Mouse (Mus musculus) ovary, postnatal 14 days (tissue): ENCODE measurements at regions not wholly inside any gene's neighbourhood (a gene's known extent, or its start where the extent isn't known, plus 50 kb on each side); places are given as distances from the start of the nearest gene placed in this dataset.
A peak's percentile ranks its signal among the peaks of the same experiment; 100 is the strongest.

Experiments
- DNase-seq: peaks from one replicate; pipeline ENCODE4 v3.0.0; 2022; ENCODE audit warnings: low spot score

DNA sequence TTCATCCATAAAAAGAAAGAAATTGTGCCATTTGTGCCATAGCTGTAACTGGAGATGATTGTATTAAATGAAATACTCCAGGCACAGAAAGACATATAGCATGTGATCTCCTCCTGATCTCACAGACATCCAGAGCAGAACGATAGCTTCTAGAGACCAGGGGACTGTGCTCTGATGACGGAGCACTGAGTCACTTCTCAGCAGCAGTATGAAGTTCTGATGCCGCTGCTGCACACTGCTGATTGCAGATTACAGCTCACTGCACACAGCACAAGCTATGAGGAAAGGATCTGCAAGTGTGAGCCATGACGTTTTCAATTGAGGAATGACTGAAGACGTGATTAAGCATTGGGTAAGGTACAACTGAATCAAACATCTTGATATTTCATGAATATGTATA lies 190.6 kb upstream of the Adamts9 start:
- no peak for DNase-seq

DNA sequence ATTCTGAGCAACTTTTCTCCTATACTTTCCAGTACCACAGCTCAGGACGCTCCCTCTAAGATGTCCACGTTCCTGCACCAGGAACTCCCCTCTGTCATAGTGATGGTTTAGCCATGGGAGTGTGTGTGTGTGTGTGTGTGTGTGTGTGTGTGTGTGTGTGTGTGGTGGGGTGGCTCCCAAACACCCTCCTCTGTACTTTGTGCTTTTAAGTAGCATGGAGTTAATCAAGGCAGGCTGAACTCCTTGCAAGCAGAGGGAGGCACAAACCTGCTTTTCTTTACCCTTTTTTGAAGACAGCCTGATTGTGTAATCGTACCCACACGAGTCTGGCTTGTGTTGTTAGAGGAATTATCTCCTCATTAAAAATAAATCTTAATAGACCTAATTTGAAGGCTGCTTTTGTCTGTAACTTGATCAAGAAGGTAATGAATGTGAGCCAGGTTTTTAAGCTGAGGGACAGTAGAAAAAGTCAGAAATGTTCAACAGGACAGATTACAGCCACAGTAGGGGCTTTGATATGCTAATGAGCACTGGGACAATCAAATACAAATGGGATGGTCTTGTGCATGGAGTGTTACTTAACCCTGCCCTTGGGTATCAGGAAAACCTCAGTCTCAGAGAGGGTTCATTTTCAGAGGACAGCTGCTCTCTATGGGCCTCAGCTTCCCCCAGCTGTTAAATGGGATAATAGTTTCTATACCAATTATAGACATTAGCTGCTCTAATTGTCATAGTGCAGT lies 187.8 kb upstream of the Adamts9 start:
- no peak for DNase-seq

DNA sequence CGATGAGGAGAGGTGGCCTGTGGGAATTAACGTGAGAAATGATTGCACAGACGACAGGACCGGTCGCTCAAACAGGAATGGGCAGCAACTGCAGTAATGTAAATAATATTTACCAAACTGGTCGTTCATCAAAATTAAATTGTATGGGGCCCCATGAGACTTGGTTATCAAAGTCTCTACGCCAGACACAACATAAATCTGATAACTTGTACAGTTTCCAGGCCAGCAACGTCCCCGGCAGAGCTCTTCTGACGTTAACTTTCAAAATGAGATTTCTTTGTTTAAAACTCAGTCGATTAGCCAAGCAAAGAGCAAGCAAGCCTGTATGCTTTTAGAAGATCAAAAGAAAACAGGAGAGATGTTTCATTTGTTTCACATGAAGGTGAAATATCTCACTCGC lies 176.2 kb upstream of the Adamts9 start:
- DNase-seq = no peak

DNA sequence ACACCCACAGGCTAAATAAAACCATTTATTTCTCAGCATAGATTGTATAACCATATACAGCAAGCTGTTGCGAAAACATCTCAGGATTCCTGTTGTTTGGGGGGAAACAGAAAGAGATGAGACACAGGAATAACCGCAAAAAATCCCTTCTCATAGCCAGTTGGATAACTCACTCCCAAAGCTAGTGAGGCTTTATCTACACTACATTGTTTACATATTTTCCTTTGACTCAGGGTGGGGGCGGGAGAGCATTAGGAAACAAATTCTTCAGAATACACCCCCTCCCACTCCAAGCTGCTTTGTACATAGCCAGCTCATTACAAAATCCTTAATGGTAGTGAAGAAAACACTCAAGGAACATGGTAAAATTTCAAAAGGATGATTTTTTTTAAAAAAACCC lies 170.1 kb upstream of the Adamts9 start:
- no peak for DNase-seq

DNA sequence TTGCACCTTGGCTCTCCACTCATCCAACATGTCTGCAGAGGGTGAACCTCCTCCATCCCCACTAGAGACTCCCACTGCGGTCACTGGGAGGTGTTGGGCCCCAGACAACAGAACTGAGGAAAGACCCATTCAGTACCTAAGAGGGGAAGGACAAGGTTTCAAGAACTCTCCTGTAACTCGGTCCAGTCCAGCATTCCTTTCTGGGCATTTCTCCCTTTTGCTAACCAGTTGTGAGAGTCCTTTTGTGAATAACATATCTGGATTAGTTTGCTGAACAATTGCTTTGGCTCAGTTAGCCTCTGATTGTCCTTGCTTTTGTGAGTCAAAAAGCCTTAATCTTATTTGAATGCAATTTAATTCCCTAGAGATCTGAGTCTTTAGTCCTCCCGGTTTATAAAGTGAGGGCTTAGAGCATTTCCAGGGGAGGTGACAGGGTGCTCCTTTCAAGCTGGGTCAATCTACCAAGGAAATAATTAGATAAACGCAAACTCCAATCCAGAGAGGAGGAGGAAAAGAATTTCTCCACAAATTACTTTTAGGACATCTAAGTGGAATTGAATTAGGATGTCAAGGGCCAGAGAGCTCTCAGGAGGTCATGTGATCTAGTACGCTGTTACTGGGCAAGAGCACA lies 151.6 kb upstream of the Adamts9 start:
- DNase-seq = no peak

DNA sequence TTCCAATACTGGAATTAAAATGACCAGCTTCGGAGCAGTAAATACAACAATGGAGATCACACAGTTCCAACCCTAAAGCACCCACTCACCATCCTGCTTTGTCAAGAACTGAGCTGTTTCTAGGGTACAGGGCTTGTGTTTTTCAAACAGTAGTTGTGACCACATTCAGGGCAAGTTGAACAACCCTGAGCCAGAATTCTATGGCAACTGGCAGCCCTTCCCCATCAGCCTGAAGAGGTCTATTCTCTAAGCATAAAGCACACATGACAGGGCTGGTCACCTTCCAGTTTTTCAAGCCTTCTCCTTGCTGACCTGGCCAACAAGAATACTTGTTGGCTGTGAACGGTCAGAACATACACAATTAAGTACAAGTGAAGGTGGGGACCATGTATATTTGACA lies 150.5 kb upstream of the Adamts9 start:
- DNase-seq = no peak

DNA sequence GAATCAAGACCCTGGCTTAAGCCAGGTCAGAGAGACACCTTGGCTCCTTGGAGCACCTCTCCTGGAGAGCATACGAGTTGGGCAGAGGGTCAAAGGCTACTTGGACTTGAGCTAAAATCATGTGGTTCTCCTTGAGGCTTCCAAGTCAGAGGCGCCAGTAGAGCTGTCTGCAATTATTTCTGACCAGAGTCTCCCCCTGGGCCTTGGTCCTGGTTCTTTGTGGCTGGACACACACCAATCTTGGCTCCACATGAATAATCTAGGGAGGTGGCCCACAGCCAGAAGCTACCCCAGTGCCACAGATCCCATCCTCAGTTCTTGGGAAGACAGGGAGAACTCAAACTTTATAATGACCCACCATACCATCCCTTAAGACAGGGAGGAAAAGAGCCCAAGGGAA lies 144.0 kb upstream of the Adamts9 start:
- no peak for DNase-seq

DNA sequence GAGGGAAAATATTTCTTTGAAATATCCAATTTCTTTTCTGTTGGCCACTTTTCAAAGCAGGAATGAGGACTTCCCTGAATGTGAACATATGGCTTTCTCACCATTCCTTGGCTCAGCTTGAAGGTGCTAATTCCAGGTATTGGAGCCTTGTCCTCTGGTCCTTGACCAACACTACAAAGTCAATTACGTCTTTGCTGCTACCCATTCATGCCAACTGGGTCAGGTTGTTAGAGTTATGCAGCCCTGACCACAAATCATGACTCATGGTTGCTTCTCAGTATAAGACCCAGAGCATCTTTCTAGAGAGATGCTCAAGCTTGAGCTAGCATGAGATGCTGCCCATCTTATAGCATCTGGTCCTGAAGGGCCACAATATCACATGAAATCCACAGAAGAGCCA lies 141.0 kb upstream of the Adamts9 start:
- no peak for DNase-seq

DNA sequence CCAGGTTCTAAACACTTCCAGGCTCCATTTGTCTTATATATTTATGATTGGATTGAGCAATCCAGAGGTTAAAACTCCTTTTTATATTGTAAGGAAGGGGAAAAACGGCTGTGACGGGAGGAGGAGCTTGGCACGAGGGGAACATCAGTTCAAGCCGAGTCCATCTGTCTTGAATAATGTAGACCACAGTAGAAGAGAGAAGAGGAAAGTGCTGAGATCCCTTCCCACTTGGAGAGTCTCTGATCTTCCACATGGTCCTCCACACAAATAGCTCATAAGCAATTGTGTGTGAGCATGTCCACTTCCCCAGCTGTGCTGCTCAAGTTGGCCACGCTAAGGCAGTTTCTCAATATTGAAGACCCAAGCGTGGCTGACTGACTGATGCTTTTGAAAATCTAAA lies 140.4 kb upstream of the Adamts9 start:
- DNase-seq = no peak

DNA sequence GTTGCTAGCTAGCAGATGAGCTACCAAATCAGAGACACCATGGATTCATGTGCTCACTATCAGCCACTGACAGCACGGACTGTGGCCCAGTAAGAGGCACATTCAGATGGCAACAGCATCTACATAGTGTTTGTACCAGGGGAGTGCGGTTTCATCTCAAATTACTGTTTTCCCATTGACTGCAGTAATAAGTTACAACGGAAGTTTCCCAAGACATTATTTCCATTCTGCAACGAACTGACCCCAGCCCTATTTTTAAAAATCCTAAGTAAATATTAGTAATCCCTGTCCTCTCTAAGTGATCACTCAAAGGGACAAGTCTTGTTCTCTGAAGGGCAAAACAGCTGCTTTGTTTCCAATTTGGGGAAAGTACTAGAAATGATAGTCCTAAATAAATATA lies 138.9 kb upstream of the Adamts9 start:
- DNase-seq = no peak

DNA sequence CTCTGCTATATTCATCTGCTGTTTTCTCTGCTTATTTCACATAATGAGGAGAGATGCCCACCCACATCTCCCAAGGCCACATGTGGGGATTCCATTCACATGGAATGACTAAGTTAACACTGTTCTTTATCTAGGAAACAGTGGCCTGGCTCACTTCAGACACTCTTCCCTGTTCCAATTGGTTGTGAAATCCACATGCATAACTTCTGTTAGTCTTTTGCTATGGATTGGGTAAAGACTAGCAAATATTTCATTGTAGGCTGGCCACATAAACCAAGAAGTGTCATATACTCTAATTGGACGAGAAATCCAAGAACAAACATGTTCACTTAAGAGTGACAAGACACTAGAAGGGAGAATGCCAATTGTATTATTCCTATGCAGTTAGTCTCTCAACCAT lies 133.4 kb upstream of the Adamts9 start:
- no peak for DNase-seq

DNA sequence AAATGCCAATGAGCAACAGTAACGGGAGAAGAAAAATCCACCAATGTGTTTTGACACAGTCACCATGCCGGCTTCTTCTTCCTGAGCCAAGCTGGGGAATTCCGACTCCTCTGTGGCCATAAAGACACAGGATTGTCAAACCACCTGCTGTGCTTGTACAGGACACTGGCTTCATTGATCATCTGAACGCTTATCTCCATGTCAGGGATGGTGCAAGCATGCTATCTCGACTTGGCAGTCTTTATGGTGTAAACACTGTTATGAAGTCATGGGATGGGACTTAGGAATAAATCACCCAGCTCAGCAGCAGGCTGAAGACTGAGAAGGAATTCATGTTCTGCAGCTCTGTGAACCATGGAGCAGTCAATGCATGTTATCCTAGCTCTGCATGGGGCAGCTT lies 132.6 kb upstream of the Adamts9 start:
- no peak for DNase-seq

DNA sequence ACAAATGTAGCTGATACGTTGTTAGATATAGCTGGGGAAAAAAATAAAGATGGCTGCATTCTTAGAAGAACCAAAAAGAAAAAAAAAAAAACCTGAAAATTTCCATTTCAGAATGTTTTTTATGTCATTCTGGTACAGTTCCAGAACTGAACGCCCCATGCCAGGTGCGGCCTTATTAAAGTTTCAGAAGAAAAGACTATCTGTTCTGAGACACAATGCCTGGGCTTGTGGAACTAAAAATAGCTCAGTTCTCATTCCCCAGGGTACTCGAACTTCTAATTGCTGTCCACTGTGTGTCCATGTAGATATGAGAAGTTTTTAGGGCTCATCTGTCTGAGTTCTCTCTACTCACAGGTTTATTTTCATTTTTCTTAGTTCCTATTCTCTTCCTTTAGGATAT lies 131.7 kb upstream of the Adamts9 start:
- no peak for DNase-seq

DNA sequence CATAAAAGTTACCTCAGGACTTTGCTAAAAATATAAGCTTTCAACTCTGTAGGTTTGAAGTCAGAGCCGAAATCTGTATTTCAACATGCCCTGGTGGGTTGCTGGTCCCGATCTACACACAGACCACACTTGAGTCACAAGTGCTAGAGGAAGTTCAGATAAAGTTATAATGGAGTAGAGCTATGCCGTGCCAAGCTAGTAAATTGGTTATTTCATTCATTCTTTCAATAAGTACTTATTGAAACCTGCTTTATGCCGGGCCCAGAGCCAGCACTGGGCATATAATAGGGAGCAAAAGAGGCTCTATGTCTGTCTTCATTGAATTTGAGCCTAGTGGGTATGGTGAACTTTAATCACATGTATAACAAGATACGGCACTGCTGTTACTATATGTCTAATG lies 127.6 kb upstream of the Adamts9 start:
- DNase-seq = no peak

DNA sequence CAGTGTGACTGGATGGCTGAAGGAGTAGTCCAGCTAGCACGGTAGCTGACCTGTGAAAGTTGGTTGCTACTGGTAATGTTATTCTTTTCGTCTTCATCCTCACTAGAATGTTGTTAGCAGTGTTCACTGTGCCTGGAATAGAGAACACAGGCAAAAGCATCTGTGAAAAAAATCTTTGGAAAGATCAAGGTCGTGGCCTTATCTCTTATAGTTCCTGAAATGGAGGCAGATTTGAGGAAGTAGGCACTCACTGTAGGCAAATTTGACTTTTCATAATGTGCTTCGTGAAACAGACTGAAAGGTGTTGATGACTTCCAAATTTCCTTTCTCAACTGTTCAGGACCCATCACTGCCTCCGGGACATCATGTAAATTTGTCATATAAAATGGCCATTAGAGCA lies 124.5 kb upstream of the Adamts9 start:
- no peak for DNase-seq

DNA sequence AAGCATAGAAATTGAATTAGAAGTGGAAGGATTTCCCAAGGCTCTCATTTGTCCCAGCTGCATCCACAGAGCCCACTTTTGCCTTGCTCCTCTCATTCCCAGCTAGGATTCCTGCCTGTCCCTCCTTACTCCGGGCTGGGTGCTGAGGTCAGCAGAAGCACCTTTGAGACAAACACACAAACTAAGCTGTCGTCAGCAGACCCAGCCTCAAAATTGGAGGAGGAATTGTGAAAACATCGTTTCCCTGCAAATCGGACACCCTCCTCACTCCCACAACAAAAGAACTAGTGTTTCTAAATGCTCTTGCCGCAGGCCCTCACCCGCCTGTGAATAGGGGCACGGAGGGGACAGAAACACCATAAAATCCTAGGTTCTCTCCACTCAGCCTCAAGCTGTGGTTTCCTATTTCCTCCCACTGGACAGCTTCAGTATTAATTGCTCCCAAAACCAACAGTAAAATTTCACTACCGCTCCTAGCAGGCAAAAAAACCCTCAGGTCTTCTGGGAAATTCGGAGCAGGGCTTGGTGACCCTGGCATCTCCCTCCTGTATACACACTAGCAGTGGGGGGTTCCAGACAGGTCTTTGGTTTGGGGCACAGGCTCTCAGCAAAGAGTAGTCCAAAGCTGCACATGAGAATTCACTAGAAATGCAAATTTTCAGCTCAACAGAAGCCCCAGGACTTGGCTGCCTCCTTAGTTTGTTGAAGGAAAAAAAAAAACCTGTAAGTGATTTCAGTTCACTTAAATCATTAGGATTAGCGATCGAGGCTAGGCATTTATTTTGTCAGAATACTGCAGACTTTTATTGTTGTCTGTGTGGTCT lies 123.5 kb upstream of the Adamts9 start:
- no peak for DNase-seq

DNA sequence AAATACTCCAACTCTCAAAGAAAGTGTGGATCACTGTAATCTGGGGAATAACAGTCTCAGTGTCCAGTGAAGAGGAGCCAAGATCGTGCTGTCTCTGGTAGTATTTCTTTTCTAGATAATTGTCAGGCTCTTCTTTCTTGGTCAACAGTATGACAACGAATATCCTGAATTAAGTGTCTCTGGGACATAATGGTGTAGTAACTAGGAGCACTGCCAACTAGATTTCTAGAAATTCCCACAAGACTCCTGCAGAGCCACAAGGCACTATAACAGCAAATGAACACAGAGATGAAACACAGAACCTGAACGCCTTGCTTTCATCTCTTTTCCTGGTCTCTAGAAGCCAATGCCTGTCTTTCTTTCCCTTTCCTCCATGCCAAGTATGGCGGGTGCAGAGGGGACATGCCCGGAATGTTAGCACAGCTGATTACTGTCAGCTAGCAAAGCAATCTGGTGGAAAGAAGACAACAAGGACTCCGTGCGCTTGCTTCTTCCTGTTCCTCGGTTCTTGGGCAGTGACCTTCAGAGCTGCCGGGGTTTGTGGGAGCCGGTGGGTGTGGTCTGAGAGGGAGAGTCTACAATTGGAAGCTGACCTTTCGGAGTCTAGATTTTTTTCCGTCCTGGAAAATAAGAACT lies 122.7 kb upstream of the Adamts9 start:
- peak; percentile 25 for DNase-seq

DNA sequence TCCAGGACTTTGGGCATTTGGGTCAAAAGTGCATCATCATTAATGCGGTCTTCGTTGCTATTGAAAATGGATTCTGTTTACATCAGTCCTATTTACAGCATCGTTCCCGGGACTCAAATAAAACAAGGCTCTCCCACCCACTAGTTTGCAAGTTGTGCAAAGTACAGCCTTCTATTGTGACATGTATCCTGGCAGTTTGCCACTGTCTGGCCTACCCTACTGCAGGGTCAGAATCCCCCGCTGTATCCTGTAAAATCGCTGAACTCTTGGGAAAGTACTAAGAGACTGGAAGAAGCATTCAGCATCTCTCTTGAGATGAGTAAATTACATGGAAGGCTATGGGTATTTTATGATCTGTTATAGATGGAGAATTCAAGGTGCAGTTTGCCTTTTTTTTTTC lies 122.1 kb upstream of the Adamts9 start:
- DNase-seq = no peak

DNA sequence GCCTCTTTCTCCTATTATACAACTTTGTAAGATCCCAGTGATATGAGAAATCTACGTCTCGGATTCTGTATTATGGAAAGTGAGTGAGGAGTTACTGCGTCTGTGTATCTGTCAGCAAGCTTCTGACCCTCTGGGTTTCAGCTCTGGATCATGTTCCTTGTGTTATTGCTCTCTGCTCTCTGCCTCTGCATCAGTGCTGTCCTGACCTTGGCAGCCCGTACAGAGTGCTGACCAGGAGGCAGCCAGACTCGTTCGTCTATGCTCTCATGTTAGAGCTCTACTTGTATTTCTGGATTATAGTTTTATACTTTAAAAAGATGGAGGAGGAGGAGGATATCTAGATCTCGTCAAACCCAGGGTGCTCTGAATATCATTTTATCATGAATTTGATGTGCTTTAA lies 121.1 kb upstream of the Adamts9 start:
- no peak for DNase-seq

DNA sequence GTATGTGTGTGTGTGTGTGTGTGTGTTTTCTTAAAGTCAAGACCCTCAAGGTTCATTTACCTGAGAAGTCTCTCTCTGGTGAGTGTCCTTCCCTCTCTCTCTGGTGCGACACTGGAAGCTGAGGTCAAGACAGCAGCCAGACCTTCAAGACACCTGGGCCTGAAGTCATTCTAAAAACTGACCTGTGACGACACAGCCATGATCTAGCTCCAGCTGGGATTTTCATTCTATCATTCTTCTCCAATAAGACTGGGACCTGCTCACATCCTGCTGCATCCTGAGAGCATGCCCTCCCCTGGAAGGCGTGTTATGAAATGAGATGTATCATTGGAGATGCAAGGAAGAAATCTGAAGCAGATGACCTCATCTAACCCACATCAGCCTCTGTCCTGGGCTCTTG lies 118.4 kb upstream of the Adamts9 start:
- no peak for DNase-seq

DNA sequence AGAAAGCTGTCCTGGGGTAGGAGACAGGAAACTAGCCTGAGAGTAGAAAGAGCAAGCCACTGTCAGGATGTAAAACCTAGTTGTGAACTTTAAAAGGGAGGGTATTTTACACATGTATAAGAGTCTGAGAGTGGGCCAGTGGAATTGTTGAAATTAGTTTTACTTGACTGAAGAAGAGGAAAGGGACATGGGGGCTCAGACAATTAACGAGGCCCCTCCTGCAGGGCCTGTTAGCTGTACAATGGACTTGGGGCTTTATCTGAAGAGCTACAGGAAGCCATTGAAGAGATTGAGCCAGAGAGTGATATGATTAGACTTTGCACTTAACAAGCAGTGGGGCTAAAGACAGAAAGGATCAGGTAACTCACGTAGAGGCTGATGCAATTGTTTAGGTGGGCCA lies 102.2 kb upstream of the Adamts9 start:
- DNase-seq = no peak

DNA sequence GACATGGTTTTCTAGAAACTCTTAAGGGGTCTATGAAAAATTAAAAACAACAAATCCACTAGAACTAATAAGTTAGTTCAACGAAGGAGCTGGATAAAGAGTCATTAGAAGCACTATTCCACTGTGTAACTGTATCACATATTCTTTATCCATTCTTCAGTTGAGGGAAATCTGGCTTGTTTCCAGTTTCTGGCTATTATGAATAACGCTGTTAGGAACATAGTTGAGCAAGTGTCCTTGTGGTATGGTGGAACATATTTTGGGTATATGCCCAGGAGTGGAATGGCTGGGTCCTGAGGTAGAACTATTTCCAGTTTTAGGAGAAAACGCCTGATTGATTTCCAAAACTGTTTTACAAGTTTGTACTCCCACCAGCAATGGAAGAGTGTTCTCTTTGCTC lies 97.7 kb upstream of the Adamts9 start:
- DNase-seq = no peak

DNA sequence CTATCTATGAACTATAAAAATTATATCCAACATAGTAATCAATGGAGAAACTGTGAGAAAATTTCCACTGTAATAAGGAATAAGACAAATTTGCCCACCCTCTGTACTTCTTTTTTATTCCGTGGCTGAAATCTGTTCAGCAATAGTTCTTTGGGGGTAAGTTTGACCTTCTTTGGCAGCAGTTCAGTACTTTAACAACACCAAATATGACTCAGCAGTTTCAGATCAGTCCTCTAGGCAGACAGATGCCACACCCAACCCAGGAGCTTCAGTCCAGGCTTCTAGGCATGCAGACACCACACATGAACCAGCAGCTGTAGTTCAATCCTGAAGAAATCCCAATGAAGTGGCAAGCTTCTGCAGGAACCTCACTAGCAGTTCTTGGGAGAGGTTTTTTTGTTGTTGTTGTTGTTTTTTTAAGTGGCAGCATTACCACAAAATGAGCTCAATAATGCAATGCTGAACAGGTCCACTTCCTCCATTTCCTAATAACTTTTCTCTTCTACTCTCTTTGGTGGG lies 88.6 kb upstream of the Adamts9 start:
- no peak for DNase-seq
